Mouse (Mus musculus) embryonic facial prominence, embryonic 15.5 days (tissue): ENCODE results near the gene Prss8. TPM values are rescaled to one million over a fixed set of nuclear protein-coding genes. Genes with fewer than 3 reads are reported as not detected.

Experiments used
- ATAC-seq: fragments of 200-750 bp; cut with Nextera tagmentation; 2 replicates; pipeline ENCODE4 v1.8.0; 2017; ENCODE audit warnings: low read depth, moderate TSS enrichment; ENCODE audit not compliant: insufficient number of reproducible peaks, low FRiP score, low TSS enrichment
- H3K27ac ChIP-seq: fragments of 300-500 bp; sonication (generic); replicated peaks from 2 replicates; pipeline ENCODE4 v1.5.1; 2015; ENCODE audit warnings: mild to moderate bottlenecking, inconsistent platforms
- H3K27me3 ChIP-seq: fragments of 300-500 bp; sonication (generic); 2 replicates; pipeline ENCODE4 v1.6.1; 2015; ENCODE audit warnings: inconsistent platforms
- H3K36me3 ChIP-seq: fragments of 300-500 bp; sonication (generic); 2 replicates; pipeline ENCODE4 v1.6.1; 2015; ENCODE audit warnings: mild to moderate bottlenecking, inconsistent platforms
- H3K4me1 ChIP-seq: fragments of 300-500 bp; sonication (generic); 2 replicates; pipeline ENCODE4 v1.6.1; 2015; ENCODE audit warnings: inconsistent platforms
- H3K4me2 ChIP-seq: fragments of 300-500 bp; sonication (generic); replicated peaks from 2 replicates; pipeline ENCODE4 v1.6.1; 2015; ENCODE audit warnings: mild to moderate bottlenecking, inconsistent platforms
- H3K4me3 ChIP-seq: fragments of 300-500 bp; sonication (generic); replicated peaks from 2 replicates; pipeline ENCODE4 v1.5.1; 2015; ENCODE audit warnings: mild to moderate bottlenecking, inconsistent platforms
- H3K9ac ChIP-seq: fragments of 300-500 bp; sonication (generic); 2 replicates; pipeline ENCODE4 v1.6.1; 2015; ENCODE audit warnings: inconsistent platforms
- H3K9me3 ChIP-seq: fragments of 300-500 bp; sonication (generic); replicated peaks from 2 replicates; pipeline ENCODE4 v1.6.1; 2016; ENCODE audit warnings: inconsistent platforms
- WGBS: fragments of 180-500 bp; shearing (Covaris S2); methylation state at CpG from one replicate; pipeline ENCODE4 v1.1.7; 2015; 5-methylcytosine and 5-hydroxymethylcytosine counted together
- polyA plus RNA-seq: library from polyadenylated mRNA; unstranded; fragments of >200 nt; fragmentation: Nextera tagmentation; extraction: Ambion mirVana; gene quantifications from 2 replicates; pipeline ENCODE4 v1.2.1, GENCODE M21; 2015

Gene Prss8
- polyA plus RNA-seq, 1 experiment from 2014 or later, result 17.2 TPM

DNA sequence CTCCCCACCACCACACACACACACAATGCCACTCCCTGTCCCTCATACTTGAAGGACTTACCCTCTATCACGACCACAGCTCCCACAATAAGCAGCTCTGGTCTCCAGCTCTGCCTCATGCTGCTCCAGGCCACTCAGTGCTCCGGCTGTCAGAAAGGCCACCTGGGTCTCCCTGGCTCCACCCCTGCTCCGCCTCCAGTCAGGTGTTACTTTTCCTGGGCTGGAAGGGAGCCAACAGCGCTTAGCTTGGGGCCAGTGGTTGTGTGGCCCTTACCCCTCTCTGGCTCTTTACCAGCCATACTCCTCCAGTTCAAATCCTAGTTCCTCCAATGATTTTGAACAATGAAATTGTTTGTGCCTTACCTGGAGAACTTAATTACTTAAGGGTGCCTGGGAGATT is 39.1 kb downstream of the Prss8 start, which contains the start of gene Prss53:
Gene Prss53, minus strand, starts transcription at position 173 of the 400 bp plus-strand sequence.
- WGBS, result 25% methylated on average over 4 of the region's 4 CpGs
- Histone ChIP-seq H3K9me3 (no peaks in the 10 kb centered on the region), H3K27ac (0 out of 2 replicates have a peak within 1 kb of the TSS, but pooled peaks have one; percentile 17), H3K4me3 (no peak within 1 kb of the TSS), H3K9ac (no peak within 1 kb of the TSS), H3K27me3 (no peaks in the 10 kb centered on the region), H3K4me1 (peaks cover 21% of the 10 kb centered on the region), H3K4me2 (no peak within 1 kb of the TSS), H3K36me3 (peaks cover 51% of the 10 kb centered on the region)
- ATAC-seq, result no peak

DNA sequence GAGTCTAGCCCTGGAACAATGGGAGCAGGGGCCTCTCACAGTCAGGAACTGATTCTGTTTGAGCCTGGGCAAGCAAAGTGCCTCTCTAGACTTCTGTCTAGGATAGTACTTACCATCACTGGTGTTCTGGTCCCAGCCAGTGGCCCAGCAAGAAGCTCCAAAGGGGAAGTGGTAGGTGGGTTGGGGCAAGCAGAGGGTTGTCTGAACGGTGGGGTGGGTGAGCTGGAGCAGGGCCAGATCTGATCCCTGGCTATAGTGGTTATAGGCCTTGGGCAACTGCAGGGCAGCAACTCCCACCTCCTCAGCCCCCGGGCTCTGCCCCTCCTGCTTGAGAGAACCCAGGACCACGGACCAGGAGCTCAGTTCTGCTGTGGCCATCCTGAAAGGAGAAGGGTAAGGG is 41.1 kb downstream of the Prss8 start:
- Histone ChIP-seq H3K9ac (no peak overlapping the region), H3K4me3 (no peak overlapping the region), H3K27me3 (no peaks in the 10 kb centered on the region), H3K4me1 (peaks cover 23% of the 10 kb centered on the region), H3K36me3 (peaks cover 69% of the 10 kb centered on the region), H3K27ac (no peak overlapping the region), H3K4me2 (no peak overlapping the region), H3K9me3 (no peaks in the 10 kb centered on the region)
- WGBS, result 74% methylated on average over 3 of the region's 3 CpGs
- ATAC-seq, result no peak

- Histone ChIP-seq H3K9ac (no peak overlapping the region), H3K9me3 (no peaks in the 10 kb centered on the region), H3K27ac (no peak overlapping the region), H3K4me1 (peaks cover 31% of the 10 kb centered on the region), H3K4me3 (no peak overlapping the region), H3K4me2 (no peak overlapping the region), H3K36me3 (peaks cover 72% of the 10 kb centered on the region), H3K27me3 (no peaks in the 10 kb centered on the region)
- ATAC-seq, result no peak
- 71% methylated on average over 3 of the region's 3 CpGs for WGBS
Measured at GRCm38 (mm10) chr7:127887781-127888180, 42.1 kb downstream of the Prss8 start.

- Histone ChIP-seq H3K9ac (no peak overlapping the region; the same call in 1 of the 2 replicates), H3K27me3 (no peaks in the 10 kb centered on the region), H3K4me2 (0 out of 2 replicates have a peak overlapping the region, but pooled peaks have one; percentile 6), H3K4me3 (no peak overlapping the region), H3K4me1 (peaks cover 37% of the 10 kb centered on the region), H3K27ac (no peak overlapping the region), H3K9me3 (no peaks in the 10 kb centered on the region), H3K36me3 (peaks cover 78% of the 10 kb centered on the region)
- 77% methylated on average over 8 of the region's 8 CpGs for WGBS
- ATAC-seq, result no peak
Measured at GRCm38 (mm10) chr7:127887191-127887590, 42.7 kb downstream of the Prss8 start.

GRCm38 (mm10) chr7:127886551-127886950 is 43.4 kb downstream of the Prss8 start:
- Histone ChIP-seq H3K27ac (peak overlapping the region; percentile 6; the same call in 1 of the 2 replicates), H3K27me3 (no peaks in the 10 kb centered on the region), H3K4me3 (no peak overlapping the region), H3K36me3 (peaks cover 84% of the 10 kb centered on the region), H3K9me3 (no peaks in the 10 kb centered on the region), H3K4me1 (peaks cover 37% of the 10 kb centered on the region), H3K9ac (no peak overlapping the region), H3K4me2 (0 out of 2 replicates have a peak overlapping the region, but pooled peaks have one; percentile 6)
- WGBS, result 87% methylated on average over 6 of the region's 6 CpGs
- no peak for ATAC-seq

DNA sequence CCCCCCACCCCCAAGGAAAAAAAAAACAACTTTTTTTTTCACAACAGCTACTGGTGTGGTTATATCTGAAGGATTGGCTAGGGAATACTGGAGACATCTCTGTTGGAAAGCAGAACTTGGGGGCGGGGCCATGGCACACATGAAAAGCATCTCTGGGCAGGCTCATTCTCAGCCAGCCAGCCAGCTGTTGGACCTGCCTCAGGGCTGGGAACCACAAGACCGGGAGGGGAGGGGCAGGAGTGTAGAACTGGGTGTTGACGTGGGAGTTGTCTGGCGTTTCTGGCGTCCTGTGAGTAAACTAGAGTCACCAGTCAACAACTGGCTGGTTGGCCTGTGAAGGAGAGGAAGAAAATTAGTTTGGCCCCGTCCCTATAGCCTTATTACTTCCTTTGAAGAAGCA is 44.0 kb downstream of the Prss8 start:
- Histone ChIP-seq H3K9me3 (no peaks in the 10 kb centered on the region), H3K36me3 (peaks cover 90% of the 10 kb centered on the region), H3K27me3 (no peaks in the 10 kb centered on the region), H3K4me3 (no peak overlapping the region), H3K27ac (peak overlapping the region; percentile 6; the same call in 1 of the 2 replicates), H3K4me2 (no peak overlapping the region), H3K9ac (no peak overlapping the region), H3K4me1 (peaks cover 37% of the 10 kb centered on the region)
- WGBS, result 35% methylated on average over 6 of the region's 6 CpGs
- no peak for ATAC-seq

GRCm38 (mm10) chr7:127880431-127880830 is 49.5 kb downstream of the Prss8 start:
- no peaks in the 10 kb centered on the region for H3K9me3 ChIP-seq
- no peak overlapping the region for H3K4me2 ChIP-seq
- 84% methylated on average over 12 of the region's 12 CpGs for WGBS
- peaks cover 38% of the 10 kb centered on the region for H3K4me1 ChIP-seq
- H3K4me3 ChIP-seq, result no peak overlapping the region
- no peaks in the 10 kb centered on the region for H3K27me3 ChIP-seq
- peaks cover 76% of the 10 kb centered on the region for H3K36me3 ChIP-seq
- no peak overlapping the region for H3K9ac ChIP-seq
- no peak for ATAC-seq
- H3K27ac ChIP-seq, result no peak overlapping the region

DNA sequence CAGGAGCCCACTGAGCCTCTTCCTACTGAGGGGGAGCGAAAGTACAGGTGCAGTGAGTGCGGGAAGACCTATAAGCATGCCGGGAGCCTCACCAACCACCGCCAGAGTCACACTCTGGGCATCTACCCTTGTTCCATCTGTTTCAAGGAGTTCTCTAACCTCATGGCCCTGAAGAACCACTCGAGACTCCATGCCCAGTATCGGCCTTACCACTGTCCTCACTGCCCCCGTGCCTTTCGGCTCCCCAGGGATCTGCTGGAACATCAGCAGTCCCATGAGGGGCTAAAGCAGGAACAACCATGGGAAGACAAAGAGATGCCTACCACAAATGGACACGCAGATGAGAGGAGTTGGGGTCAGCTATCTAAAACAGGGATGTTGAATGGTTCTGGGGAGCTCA is 50.6 kb downstream of the Prss8 start:
- Histone ChIP-seq H3K36me3 (peaks cover 65% of the 10 kb centered on the region), H3K27me3 (no peaks in the 10 kb centered on the region), H3K27ac (no peak overlapping the region), H3K9me3 (no peaks in the 10 kb centered on the region), H3K4me2 (no peak overlapping the region), H3K4me1 (peaks cover 38% of the 10 kb centered on the region), H3K4me3 (no peak overlapping the region), H3K9ac (no peak overlapping the region)
- 94% methylated on average over 9 of the region's 9 CpGs for WGBS
- ATAC-seq, result no peak

GRCm38 (mm10) chr7:127876467-127877348 is 53.2 kb downstream of the Prss8 start, which contains the start of gene Zfp668:
Gene Zfp668 (minus strand): TSS chr7:127876828.
- Histone ChIP-seq H3K9ac (peak within 1 kb of the TSS; percentile 93), H3K27ac (peak within 1 kb of the TSS; percentile 99), H3K4me1 (peaks cover 23% of the 10 kb centered on the region), H3K9me3 (no peaks in the 10 kb centered on the region), H3K4me3 (peak within 1 kb of the TSS; percentile 82), H3K36me3 (peaks cover 46% of the 10 kb centered on the region), H3K27me3 (no peaks in the 10 kb centered on the region), H3K4me2 (peak within 1 kb of the TSS; percentile 76)
- ATAC-seq, result peak; percentile 64
- under 1% methylated on average over 60 of the region's 60 CpGs for WGBS

GRCm38 (mm10) chr7:127876041-127876466 is 53.9 kb downstream of the Prss8 start, which contains the start of gene Zfp646:
Gene Zfp646 (plus strand): TSS chr7:127876221.
- peak within 1 kb of the TSS; percentile 82 for H3K4me3 ChIP-seq

More at GRCm38 (mm10) chr7:127876041-127876466, 53.9 kb downstream of the Prss8 start, which contains the start of gene Zfp646:
- Histone ChIP-seq H3K27ac (peak within 1 kb of the TSS; percentile 99), H3K9me3 (no peaks in the 10 kb centered on the region), H3K4me2 (peak within 1 kb of the TSS; percentile 76), H3K36me3 (peaks cover 39% of the 10 kb centered on the region), H3K9ac (peak within 1 kb of the TSS; percentile 93), H3K27me3 (no peaks in the 10 kb centered on the region), H3K4me1 (peaks cover 23% of the 10 kb centered on the region)
- WGBS, result 0% methylated on average over 40 of the region's 41 CpGs
- peak; percentile 92 for ATAC-seq
